Mouse (Mus musculus) lung, postnatal 0 days (tissue): Measurements from ENCODE around the gene Araf.

Source experiments
- CTCF ChIP-seq: IDR thresholded peaks from 2 replicates; pipeline ENCODE4 v1.5.1; 2016; ENCODE audit warnings: antibody characterized with exemption, mild to moderate bottlenecking
- EP300 ChIP-seq: IDR thresholded peaks from 2 replicates; pipeline ENCODE4 v1.6.1; 2016; ENCODE audit warnings: antibody characterized with exemption, mild to moderate bottlenecking, control low read depth

DNA sequence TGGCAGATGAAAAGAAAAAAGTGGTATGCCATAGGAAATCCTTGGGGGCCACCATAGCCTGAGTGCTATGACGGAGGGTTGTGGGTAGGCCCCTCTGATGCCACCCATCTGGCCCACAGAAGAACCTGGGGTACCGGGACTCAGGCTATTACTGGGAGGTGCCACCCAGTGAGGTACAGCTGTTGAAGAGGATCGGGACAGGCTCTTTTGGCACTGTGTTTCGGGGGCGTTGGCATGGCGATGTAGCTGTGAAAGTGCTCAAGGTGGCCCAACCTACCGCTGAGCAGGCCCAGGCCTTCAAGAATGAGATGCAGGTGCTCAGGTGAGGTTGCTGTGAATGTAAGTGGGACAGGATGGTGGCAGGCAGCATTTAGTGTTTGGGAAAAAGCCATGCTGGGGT, 56.2 kb downstream of the Araf start:
- TF ChIP-seq CTCF, result no peak
- TF ChIP-seq EP300, result no peak
